Mouse (Mus musculus) forelimb bud, embryonic 11.5 days (tissue): ENCODE results near the gene Tmsb10.

Source experiments
- DNase-seq: peaks from one replicate; pipeline ENCODE4 v3.0.0-alpha.2; 2012; ENCODE audit warnings: low read depth, low spot score

The Tmsb10 gene

GRCm38 (mm10) chr6:72958662-72959071 is at the start of gene Tmsb10:
Gene Tmsb10 (minus strand): TSS chr6:72958748.
- no peak for DNase-seq

GRCm38 (mm10) chr6:73003601-73004000 is 45.1 kb upstream of the Tmsb10 start:
- DNase-seq = no peak

GRCm38 (mm10) chr6:73002391-73002790 is 43.8 kb upstream of the Tmsb10 start:
- DNase-seq = no peak

DNA sequence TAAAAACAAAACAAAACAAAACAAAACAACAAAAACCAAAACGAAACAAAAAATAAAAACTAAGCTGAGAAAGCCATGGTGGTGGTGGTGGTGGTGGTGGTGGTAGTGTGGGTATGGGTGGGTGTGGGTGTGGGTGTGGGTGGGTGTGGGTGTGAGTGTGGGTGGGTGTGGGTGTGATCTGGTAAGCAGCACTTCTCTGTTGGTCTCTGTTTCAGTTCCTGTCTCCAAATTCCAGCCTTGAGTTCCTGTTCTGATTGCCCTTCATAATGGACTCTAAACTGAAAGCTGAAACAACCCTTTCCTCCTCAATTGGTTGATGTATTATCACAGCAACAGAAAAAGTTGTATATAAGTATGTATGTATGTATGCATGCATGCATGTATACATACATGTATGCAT is 40.3 kb upstream of the Tmsb10 start:
- DNase-seq = no peak

DNA sequence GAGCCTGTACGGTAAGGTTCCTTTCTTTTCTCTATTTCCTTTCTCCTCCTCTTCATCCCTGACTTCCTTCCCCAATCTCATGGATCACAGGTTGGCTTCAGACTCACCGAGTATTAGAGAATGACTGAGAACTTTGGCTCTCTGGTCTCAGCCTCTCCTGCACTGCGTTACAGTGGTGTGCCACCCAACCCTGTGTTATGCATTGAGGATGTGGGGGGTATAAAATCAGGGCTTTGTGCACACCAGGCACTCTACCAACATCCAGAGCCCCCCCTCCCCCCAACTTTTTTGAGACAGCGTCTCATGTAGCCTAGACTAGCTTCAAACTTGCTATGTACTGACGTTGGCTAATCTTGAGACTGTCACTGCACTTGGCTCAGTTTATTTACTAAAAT is 35.1 kb upstream of the Tmsb10 start:
- DNase-seq = no peak

DNA sequence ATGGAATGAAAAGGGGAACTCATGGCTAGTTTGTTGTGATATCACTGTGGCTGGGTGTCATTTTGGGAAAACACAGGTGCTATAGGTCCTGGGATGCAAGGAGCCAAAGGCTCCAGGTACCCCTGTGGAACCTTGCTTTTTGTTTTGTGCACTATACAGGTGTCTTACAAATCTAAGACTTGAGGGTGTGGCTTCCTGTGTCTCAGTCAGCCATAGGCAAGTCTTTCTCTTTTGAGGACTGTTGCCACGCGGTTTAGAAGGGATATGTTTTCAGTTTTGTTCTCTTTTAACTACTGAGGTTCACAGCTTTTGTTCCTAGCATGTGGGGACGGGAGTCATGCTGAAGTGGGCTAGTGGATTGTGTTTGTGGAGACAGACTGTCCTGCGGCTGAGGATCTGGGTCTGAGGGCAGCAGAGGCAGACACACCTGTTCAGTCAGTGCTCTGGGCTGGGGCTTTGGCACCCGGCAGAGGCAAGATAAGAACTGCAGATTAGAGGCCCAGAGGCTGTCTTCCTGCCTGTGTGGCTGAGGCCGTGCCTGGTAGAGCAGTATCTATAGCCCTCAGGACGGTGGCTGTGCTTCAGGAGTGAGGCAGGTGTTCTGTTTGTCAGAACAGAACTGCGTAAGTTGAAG is 34.6 kb upstream of the Tmsb10 start:
- no peak for DNase-seq

DNA sequence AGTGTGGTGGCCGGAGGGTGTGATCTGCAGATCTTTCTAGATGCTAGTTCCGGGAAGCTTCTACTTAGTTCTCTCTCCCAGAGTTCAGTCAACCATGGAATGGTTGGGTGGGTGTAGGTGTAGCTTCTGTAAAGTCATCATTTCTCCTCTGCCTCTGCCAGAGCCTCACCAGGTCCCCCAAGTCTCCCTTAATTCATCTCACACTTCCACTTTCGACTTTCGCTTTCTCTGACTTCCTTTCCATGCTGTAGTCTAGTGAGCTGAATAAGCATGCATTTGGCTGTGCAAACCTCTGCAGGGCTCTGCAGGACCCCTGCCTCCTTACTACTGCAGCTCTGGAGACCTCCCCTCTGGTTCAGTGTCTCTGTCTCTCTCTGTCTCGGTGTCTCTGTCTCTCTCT is 31.7 kb upstream of the Tmsb10 start:
- no peak for DNase-seq

GRCm38 (mm10) chr6:72989028-72989736 is 30.6 kb upstream of the Tmsb10 start:
- DNase-seq = peak; percentile 68

- no peak for DNase-seq
Observed at GRCm38 (mm10) chr6:72982506-72982905, 24.0 kb upstream of the Tmsb10 start.

DNA sequence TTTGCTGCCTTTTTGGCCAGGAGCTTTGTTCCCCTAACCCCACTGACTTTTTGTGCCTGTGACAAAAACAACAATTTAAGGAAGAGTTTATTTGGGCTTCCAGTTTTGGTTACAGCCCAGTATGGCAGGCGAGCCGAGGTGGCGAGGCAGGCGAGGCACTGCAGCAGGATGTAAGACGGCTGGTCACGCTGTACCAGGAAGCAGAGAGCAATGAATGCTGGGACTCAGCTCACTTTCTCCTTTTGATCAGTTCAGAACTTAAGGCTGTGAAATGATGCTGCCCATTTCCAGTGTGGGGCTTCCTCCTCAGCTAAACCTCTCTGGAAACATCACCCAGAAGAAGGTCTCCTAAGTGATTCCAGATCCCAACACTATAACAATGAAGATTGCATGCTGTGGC is 23.3 kb upstream of the Tmsb10 start:
- DNase-seq = no peak

GRCm38 (mm10) chr6:72981124-72981651 is 22.6 kb upstream of the Tmsb10 start:
- peak; percentile 81 for DNase-seq

DNA sequence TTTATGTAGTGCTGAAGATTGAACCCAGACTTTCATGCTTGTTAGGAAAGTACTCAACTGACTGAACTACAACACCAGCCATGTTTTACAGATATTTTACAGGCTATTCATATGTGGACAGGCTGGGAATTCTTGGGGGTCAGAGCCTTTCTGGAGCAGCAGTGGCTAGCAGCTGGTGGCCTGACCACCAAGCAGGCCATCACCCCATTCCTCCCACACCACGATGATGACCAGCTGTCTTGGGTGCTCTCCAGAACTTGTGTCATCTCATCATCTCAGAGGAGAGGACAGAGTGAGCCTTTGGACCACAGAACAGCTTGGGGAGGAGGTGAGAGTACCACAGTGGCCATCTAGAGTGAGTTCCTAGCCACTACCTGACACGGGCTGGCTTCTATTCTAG is 18.3 kb upstream of the Tmsb10 start:
- no peak for DNase-seq

- DNase-seq = no peak
Observed at GRCm38 (mm10) chr6:72971074-72971473, 12.5 kb upstream of the Tmsb10 start.

GRCm38 (mm10) chr6:72969787-72970186 is 11.2 kb upstream of the Tmsb10 start:
- DNase-seq = no peak

GRCm38 (mm10) chr6:72965199-72965598 is 6.7 kb upstream of the Tmsb10 start:
- DNase-seq = no peak

GRCm38 (mm10) chr6:72962281-72962741 is 3.8 kb upstream of the Tmsb10 start:
- DNase-seq = no peak

DNA sequence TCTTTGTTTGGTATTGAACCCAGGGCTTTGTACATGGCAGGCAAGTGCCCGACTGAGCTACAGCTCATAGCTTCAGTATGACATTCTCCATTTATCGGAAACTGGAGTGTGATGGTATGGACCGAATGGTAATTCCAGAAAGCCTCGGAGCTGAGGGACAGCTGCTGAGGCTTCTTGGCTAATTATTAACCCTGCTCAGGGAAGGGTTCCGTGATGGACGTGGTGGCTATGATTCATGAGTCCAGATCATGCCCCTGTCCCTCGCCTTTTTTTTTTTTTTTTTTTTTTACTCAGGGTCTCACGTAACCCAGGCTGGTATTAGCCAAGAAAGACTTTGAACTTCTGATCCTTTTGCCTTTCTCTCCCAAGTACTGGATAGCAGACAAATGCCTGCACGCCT is 3.1 kb upstream of the Tmsb10 start:
- no peak for DNase-seq

DNA sequence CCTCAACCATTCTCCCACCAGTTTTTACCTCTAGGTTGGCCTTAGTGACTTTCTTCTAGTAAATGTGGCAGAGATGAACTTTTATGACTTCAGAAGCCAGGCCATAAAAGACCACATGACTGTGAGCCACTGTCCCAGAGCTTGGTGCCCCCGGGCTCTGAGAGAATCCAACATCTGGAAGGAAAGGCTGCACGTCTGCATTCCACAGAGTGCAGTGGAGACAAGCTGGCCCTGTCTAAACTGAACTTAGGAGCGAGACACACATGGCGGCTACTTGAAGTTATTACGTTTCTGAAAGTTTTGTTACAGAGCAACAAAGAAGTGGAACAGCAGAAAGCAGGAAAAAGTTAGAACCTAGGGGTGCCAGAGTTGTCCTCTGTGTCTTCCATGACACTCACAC is 2.1 kb upstream of the Tmsb10 start:
- DNase-seq = peak; percentile 75

GRCm38 (mm10) chr6:72959175-72959574 is 627 bp upstream of the Tmsb10 start:
- DNase-seq = no peak

- DNase-seq = peak; percentile 76
Observed at GRCm38 (mm10) chr6:72957676-72958641, 589 bp downstream of the Tmsb10 start.

- no peak for DNase-seq
Observed at GRCm38 (mm10) chr6:72957093-72957435, 1.5 kb downstream of the Tmsb10 start.
